Mouse (Mus musculus): Measurements from ENCODE around the gene Ikzf3. TPM values are rescaled to one million over a fixed set of nuclear protein-coding genes. Genes with fewer than 3 reads are reported as not detected.

Ikzf3 gene
- polyA plus RNA-seq, 1 experiment from 2014 or later, result not detected

DNA sequence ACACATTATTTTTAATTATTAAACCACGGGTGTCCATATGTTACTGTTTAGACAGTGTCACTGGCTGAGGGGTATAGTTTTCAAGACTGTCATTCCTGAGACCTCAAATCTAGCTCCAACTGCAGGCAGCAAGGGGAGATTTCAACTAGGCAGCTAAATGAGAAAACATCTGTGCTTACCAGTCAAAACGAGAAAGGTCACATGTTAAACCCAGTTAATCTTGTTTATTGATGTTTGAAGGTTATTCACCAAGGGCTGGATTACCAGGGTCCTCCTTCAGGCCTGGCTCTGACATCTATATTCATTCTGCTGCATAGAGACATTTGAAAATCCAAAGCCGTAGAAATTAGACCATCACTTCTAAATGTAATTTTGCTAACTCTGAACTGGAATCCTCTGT is 40.9 kb downstream of the Ikzf3 start:
- WGBS, result 59% methylated on average over 3 of the region's 3 CpGs
- H3K4me2 ChIP-seq (ENCODE audit: low read depth), result no peak overlapping the region
- H3K27me3 ChIP-seq (ENCODE audit: control insufficient read depth, insufficient read depth, low read length), result no peaks in the 10 kb centered on the region
- no peaks in the 10 kb centered on the region for H3K4me1 ChIP-seq (ENCODE audit: control insufficient read depth, insufficient read depth, low read length)
- no peak for DNase-seq (ENCODE audit: low spot score)
- H3K27ac ChIP-seq (ENCODE audit: low read depth, low read length), result no peak overlapping the region
- no peak overlapping the region for H3K4me3 ChIP-seq (ENCODE audit: low read depth, low read length)
- no peak overlapping the region for H3K9ac ChIP-seq (ENCODE audit: low read length)
- ATAC-seq (ENCODE audit: insufficient read depth, low FRiP score, low TSS enrichment), result no peak
- no peaks in the 10 kb centered on the region for H3K9me3 ChIP-seq (ENCODE audit: control insufficient read depth, low read length)
- H3K36me3 ChIP-seq (ENCODE audit: control insufficient read depth, insufficient read depth, low read length), result no peaks in the 10 kb centered on the region

DNA sequence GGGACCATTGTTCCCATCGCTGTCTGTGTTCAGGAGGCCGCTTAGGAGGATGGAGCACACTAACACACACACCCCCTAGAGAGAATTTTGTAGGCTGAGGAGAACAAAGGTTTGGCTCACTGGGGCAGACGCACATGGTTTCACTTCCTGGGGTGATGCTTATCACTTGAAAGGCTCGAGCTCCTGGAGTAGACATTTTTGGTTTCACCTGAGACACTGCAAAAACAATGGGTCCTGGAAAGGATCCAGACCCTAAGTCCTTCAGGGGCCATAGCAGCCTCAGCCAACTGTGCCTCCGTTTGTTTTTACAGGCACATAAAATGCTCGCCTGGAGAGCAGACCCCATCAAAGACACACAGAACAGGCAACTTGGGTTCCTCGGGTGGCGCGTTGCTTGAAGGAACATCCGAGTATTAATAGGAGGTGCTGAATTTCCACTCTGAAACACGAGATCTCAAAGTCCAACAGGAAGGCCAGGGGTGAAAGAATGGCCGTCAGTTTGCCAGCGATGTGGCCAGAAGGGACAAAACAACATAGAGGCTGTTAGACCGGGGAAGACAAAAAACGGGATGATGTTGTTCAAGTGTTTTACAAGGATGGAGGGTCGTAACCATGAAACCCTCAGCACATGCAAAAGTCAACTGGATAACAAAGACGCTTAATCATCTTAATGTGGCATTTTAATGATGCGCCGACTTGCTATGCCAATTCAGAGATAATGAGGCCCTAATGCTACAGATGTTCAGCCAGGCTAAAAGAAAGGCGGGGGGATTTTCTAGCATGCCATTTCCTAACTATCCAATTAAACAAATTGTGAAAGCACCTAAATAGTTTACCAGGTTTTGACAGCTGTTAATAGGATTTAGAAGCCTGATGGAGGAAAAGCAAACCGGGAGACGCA is 48.2 kb downstream of the Ikzf3 start:
- no peaks in the 10 kb centered on the region for H3K27me3 ChIP-seq (ENCODE audit: control insufficient read depth, insufficient read depth, low read length)

DNA sequence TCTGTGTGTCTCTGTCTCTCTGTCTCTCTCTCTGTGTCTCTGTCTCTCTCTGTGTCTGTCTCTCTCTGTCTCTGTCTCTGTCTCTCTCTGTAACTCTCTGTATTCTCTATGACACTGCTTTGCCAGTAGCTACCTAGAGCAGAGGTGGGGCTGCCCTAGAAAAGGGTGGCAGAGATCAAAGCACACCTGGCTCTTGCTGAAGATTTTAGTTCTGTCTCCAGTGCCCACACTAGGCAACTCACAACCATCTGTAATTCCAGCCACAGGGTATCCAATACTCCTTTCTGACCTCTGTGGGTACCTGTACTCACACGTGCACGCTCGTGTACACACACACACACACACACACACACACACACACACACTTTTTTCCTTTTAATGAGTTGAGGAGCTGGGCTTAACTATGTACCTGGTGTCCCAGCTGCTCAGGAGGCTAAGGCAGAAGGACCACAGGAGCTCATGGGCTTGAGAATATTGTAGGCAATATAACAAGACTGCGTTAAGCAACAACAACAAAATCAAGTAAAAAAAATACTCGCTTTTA is 50.6 kb downstream of the Ikzf3 start:
- Histone ChIP-seq H3K36me3 (ENCODE audit: control insufficient read depth, insufficient read depth, low read length) (no peaks in the 10 kb centered on the region), H3K27ac (ENCODE audit: low read depth, low read length) (no peak overlapping the region), H3K4me1 (ENCODE audit: control insufficient read depth, insufficient read depth, low read length) (peaks cover 5% of the 10 kb centered on the region), H3K9me3 (ENCODE audit: control insufficient read depth, low read length) (no peaks in the 10 kb centered on the region), H3K9ac (ENCODE audit: low read length) (no peak overlapping the region), H3K4me3 (ENCODE audit: low read depth, low read length) (no peak overlapping the region), H3K4me2 (ENCODE audit: low read depth) (no peak overlapping the region), H3K27me3 (ENCODE audit: control insufficient read depth, insufficient read depth, low read length) (no peaks in the 10 kb centered on the region)
- DNase-seq (ENCODE audit: low spot score), result no peak
- no peak for ATAC-seq (ENCODE audit: insufficient read depth, low FRiP score, low TSS enrichment)
- 92% methylated on average over 5 of the region's 5 CpGs for WGBS

More for the DNA sequence above, 48.2 kb downstream of the Ikzf3 start:
- 20% methylated on average over 22 of the region's 22 CpGs for WGBS
- no peak overlapping the region for H3K9ac ChIP-seq (ENCODE audit: low read length)
- H3K9me3 ChIP-seq (ENCODE audit: control insufficient read depth, low read length), result no peaks in the 10 kb centered on the region
- ATAC-seq (ENCODE audit: insufficient read depth, low FRiP score, low TSS enrichment) (no peak), DNase-seq (ENCODE audit: low spot score) (peak; percentile 35)
- no peaks in the 10 kb centered on the region for H3K36me3 ChIP-seq (ENCODE audit: control insufficient read depth, insufficient read depth, low read length)
- H3K4me3 ChIP-seq (ENCODE audit: low read depth, low read length), result no peak overlapping the region
- H3K4me1 ChIP-seq (ENCODE audit: control insufficient read depth, insufficient read depth, low read length), result peaks cover 5% of the 10 kb centered on the region
- peak overlapping the region; percentile 28 for H3K4me2 ChIP-seq (ENCODE audit: low read depth)
- H3K27ac ChIP-seq (ENCODE audit: low read depth, low read length), result peak overlapping the region; percentile 64

DNA sequence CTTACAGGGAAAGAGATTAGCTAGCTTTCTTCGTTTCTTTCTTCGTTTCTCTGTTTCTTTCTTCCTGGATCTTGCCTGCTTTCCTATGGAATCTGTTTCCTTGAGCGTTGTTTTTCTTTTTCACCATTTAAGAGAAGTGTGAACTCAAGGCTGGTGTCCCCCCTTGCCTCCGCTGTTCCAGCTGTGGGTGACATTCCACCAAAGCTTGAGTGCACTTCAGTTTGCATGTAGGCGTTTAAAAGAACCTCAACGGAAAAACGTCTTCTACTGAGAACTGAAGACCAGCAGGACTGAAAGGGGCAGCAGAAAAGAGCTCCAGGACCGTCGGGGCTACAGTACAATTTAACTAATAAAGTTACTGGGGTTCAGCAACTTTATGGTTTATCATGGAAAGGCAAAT is 52.4 kb downstream of the Ikzf3 start:
- no peaks in the 10 kb centered on the region for H3K27me3 ChIP-seq (ENCODE audit: control insufficient read depth, insufficient read depth, low read length)
- no peak overlapping the region for H3K9ac ChIP-seq (ENCODE audit: low read length)
- H3K4me2 ChIP-seq (ENCODE audit: low read depth), result no peak overlapping the region
- 72% methylated on average over 9 of the region's 9 CpGs for WGBS
- no peak overlapping the region for H3K4me3 ChIP-seq (ENCODE audit: low read depth, low read length)
- DNase-seq (ENCODE audit: low spot score), result no peak
- peaks cover 5% of the 10 kb centered on the region for H3K4me1 ChIP-seq (ENCODE audit: control insufficient read depth, insufficient read depth, low read length)
- H3K36me3 ChIP-seq (ENCODE audit: control insufficient read depth, insufficient read depth, low read length), result no peaks in the 10 kb centered on the region
- H3K27ac ChIP-seq (ENCODE audit: low read depth, low read length), result no peak overlapping the region
- ATAC-seq (ENCODE audit: insufficient read depth, low FRiP score, low TSS enrichment), result no peak
- H3K9me3 ChIP-seq (ENCODE audit: control insufficient read depth, low read length), result no peaks in the 10 kb centered on the region

DNA sequence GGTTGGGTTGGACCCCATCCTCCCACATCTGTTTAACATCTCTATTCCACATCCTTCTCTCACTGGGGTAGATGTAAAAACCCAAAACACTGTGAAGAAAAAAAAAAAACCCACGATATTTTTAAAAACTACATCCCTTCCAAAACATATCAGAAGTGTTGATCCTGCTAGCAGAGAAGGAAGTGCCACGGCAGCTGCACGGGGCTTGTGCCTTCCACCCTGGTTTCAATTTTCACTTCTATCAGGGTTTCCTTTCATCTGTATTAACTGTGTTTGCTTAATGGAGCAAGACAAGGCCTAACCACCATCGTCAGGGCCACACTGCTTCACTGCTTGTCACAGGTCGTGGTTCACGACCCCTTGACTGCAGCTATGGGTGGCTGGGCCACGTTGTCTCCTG is 52.9 kb downstream of the Ikzf3 start:
- H3K27me3 ChIP-seq (ENCODE audit: control insufficient read depth, insufficient read depth, low read length), result no peaks in the 10 kb centered on the region
- ATAC-seq (ENCODE audit: insufficient read depth, low FRiP score, low TSS enrichment) (no peak), DNase-seq (ENCODE audit: low spot score) (no peak)
- peaks cover 5% of the 10 kb centered on the region for H3K4me1 ChIP-seq (ENCODE audit: control insufficient read depth, insufficient read depth, low read length)
- H3K36me3 ChIP-seq (ENCODE audit: control insufficient read depth, insufficient read depth, low read length), result no peaks in the 10 kb centered on the region
- H3K9me3 ChIP-seq (ENCODE audit: control insufficient read depth, low read length), result no peaks in the 10 kb centered on the region
- H3K9ac ChIP-seq (ENCODE audit: low read length), result no peak overlapping the region
- 15% methylated on average over 7 of the region's 7 CpGs for WGBS
- no peak overlapping the region for H3K4me2 ChIP-seq (ENCODE audit: low read depth)
- no peak overlapping the region for H3K27ac ChIP-seq (ENCODE audit: low read depth, low read length)
- no peak overlapping the region for H3K4me3 ChIP-seq (ENCODE audit: low read depth, low read length)

DNA sequence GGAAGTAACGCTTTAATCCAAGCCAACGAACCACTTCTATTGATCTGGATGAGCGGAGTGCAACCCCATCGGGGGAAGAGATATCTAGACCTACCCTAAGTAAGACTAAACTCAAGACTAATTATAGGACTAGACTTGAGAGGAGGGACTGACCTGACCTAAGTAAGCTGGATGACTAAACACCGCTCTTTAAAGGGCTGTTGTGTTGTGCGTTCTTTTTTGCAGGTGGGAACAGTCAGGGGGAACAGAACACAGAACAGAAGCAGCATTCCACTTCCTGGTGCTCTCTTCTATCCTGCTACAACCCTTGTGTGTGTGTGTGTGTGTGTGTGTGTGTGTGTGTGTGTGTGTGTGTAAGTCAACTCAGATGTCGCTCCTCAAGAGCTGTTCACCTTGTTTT is 54.3 kb downstream of the Ikzf3 start:
- H3K4me1 ChIP-seq (ENCODE audit: control insufficient read depth, insufficient read depth, low read length), result no peaks in the 10 kb centered on the region
- H3K27ac ChIP-seq (ENCODE audit: low read depth, low read length), result no peak overlapping the region
- H3K4me2 ChIP-seq (ENCODE audit: low read depth), result no peak overlapping the region
- 93% methylated on average over 7 of the region's 7 CpGs for WGBS
- no peaks in the 10 kb centered on the region for H3K27me3 ChIP-seq (ENCODE audit: control insufficient read depth, insufficient read depth, low read length)
- H3K9me3 ChIP-seq (ENCODE audit: control insufficient read depth, low read length), result no peaks in the 10 kb centered on the region
- ATAC-seq (ENCODE audit: insufficient read depth, low FRiP score, low TSS enrichment) (no peak), DNase-seq (ENCODE audit: low spot score) (no peak)
- H3K9ac ChIP-seq (ENCODE audit: low read length), result no peak overlapping the region
- H3K4me3 ChIP-seq (ENCODE audit: low read depth, low read length), result no peak overlapping the region
- H3K36me3 ChIP-seq (ENCODE audit: control insufficient read depth, insufficient read depth, low read length), result no peaks in the 10 kb centered on the region

DNA sequence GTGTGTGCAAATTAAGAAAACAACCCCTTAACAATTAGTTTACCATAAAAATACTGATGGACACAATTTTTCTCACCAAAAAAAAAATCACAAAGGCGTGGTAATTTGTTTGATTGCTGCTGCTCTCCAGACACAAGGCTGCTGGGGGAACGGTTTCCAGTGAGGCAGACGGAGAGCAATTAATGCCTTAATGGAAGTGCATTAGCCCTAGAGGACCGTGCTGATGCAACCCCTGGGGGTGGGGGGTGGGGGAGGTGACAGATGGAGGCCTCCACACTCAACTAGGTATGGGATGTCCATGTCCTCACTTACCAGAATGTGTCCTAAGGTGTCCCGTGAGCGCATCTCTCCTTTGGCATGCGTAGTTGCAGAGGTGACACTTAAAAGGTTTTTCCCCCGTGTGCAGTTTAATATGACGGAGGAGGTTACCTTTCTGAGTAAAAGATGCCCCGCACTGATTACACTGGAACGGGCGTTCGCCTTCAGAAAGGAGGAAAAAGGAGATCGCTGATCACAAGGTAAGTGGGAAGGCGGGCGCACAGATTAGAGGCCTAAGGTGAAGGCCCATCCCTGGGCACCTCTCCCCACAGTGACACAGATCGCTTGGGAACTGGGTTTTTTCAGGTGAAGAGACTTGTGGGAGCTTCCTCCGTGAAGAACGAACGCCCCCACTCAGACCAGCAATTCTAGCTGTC is 57.1 kb downstream of the Ikzf3 start:
- Histone ChIP-seq H3K4me2 (ENCODE audit: low read depth) (no peak overlapping the region), H3K9ac (ENCODE audit: low read length) (no peak overlapping the region), H3K36me3 (ENCODE audit: control insufficient read depth, insufficient read depth, low read length) (no peaks in the 10 kb centered on the region), H3K9me3 (ENCODE audit: control insufficient read depth, low read length) (no peaks in the 10 kb centered on the region), H3K4me3 (ENCODE audit: low read depth, low read length) (no peak overlapping the region), H3K27ac (ENCODE audit: low read depth, low read length) (no peak overlapping the region), H3K27me3 (ENCODE audit: control insufficient read depth, insufficient read depth, low read length) (no peaks in the 10 kb centered on the region), H3K4me1 (ENCODE audit: control insufficient read depth, insufficient read depth, low read length) (no peaks in the 10 kb centered on the region)
- ATAC-seq (ENCODE audit: insufficient read depth, low FRiP score, low TSS enrichment) (no peak), DNase-seq (ENCODE audit: low spot score) (peak; percentile 44)
- WGBS, result 67% methylated on average over 20 of the region's 20 CpGs

DNA sequence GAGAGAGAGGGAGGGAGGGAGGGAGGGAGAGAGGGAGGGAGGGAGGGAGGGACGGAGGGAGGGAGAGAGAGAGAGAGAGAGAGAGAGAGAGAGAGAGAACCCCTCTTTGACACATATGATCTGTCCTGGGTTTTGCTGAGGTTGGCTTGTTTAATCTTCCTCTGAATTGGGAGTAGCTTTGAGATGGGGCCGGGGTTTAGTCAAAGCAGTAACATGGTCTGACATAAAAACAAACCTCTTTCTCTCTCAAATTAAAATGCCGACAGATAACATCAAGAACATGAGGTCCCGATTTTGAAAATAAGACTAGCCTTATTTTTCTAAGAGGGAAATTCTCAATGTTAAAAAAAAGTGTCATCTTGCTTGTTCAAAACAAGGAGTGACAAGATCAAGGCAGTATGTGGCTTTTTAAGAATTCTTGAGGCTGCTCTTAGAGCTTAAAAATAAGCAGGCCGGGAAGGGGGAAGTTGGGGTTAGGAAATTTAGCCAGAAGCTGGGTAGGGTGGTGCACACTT is 58.2 kb downstream of the Ikzf3 start:
- Histone ChIP-seq H3K9me3 (ENCODE audit: control insufficient read depth, low read length) (no peaks in the 10 kb centered on the region), H3K36me3 (ENCODE audit: control insufficient read depth, insufficient read depth, low read length) (no peaks in the 10 kb centered on the region), H3K4me2 (ENCODE audit: low read depth) (no peak overlapping the region), H3K4me3 (ENCODE audit: low read depth, low read length) (no peak overlapping the region), H3K9ac (ENCODE audit: low read length) (no peak overlapping the region), H3K27me3 (ENCODE audit: control insufficient read depth, insufficient read depth, low read length) (no peaks in the 10 kb centered on the region), H3K27ac (ENCODE audit: low read depth, low read length) (no peak overlapping the region), H3K4me1 (ENCODE audit: control insufficient read depth, insufficient read depth, low read length) (no peaks in the 10 kb centered on the region)
- ATAC-seq (ENCODE audit: insufficient read depth, low FRiP score, low TSS enrichment) (no peak), DNase-seq (ENCODE audit: low spot score) (no peak)
- 84% methylated on average over 5 of the region's 5 CpGs for WGBS
